In genomic region chr17:93141125-93141524, GRCm38 (mm10) we compare ENCODE assay signal across 8 mouse cellular contexts. TPM values are rescaled to one million over a fixed set of nuclear protein-coding genes. Genes with fewer than 3 reads are reported as not detected.
DNase-seq lines count a peak whose midpoint lies in the region; ATAC-seq lines count a peak whose summit lies in the region.

No protein-coding gene starts in this region.

- no peak overlapping the region for H3K27ac ChIP-seq in hindbrain, embryonic 11.5 days (ENCODE audit: low read depth, low read length)
- no peak overlapping the region for H3K27ac ChIP-seq in heart, embryonic 10.5 days

- H3K4me1 ChIP-seq in hindbrain, embryonic 11.5 days (replicated peaks; ENCODE audit: control insufficient read depth, insufficient read depth, low read length), result no peaks in the 10 kb centered on the region
- H3K4me1 ChIP-seq in heart, embryonic 10.5 days, result no peaks in the 10 kb centered on the region

- H3K4me3 ChIP-seq in hindbrain, embryonic 11.5 days (ENCODE audit: low read depth, low read length), result no peak overlapping the region
- H3K4me3 ChIP-seq in heart, embryonic 10.5 days, result no peak overlapping the region

- peak; percentile 53 for ATAC-seq in hindbrain, embryonic 11.5 days (ENCODE audit: low FRiP score)

- H3K9ac ChIP-seq in hindbrain, embryonic 11.5 days (ENCODE audit: low read depth, low read length), result no peak overlapping the region

- intact Hi-C loops in left cerebral cortex, postnatal 4 days (cut with DNase I), result no loop called here

- H3K27me3 ChIP-seq in hindbrain, embryonic 11.5 days (ENCODE audit: control insufficient read depth, insufficient read depth, low read length), result no peaks in the 10 kb centered on the region
- no peaks in the 10 kb centered on the region for H3K27me3 ChIP-seq in heart, embryonic 10.5 days (ENCODE audit: insufficient read depth, poor library complexity, severe bottlenecking)

- H3K36me3 ChIP-seq in hindbrain, embryonic 11.5 days (ENCODE audit: control insufficient read depth, insufficient read depth, low read length), result no peaks in the 10 kb centered on the region
- H3K36me3 ChIP-seq in heart, embryonic 10.5 days, result no peaks in the 10 kb centered on the region

- DNase-seq in 3T3-L1 (ENCODE audit: low read depth, low spot score) (peak; percentile 44), ES-CJ7 (ENCODE audit: low read depth, low spot score) (peak; percentile 29)
- peak; percentile 23 to 55 for DNase-seq in cerebellum, postnatal 4 days (ENCODE audit: low spot score in 2 of 2)
- DNase-seq in hindbrain, embryonic 11.5 days (ENCODE audit: low spot score), result peak; percentile 62
- peak; percentile 51 for DNase-seq in left cerebral cortex, postnatal 4 days
- DNase-seq in right cerebral cortex, postnatal 36 days (ENCODE audit: low spot score in 2 of 2), result peak; percentile 34 to 42
- DNase-seq in spleen, postnatal 10 days (ENCODE audit: low spot score in 2 of 2), result no peak
- DNase-seq in heart, embryonic 10.5 days (ENCODE audit: low spot score), result no peak

- H3K9me3 ChIP-seq in hindbrain, embryonic 11.5 days (ENCODE audit: control insufficient read depth, low read length), result no peaks in the 10 kb centered on the region
- no peaks in the 10 kb centered on the region for H3K9me3 ChIP-seq in heart, embryonic 10.5 days

- H3K4me2 ChIP-seq in hindbrain, embryonic 11.5 days (replicated peaks; ENCODE audit: low read depth, low read length), result no peak overlapping the region

- WGBS in hindbrain, embryonic 11.5 days, result 29% methylated on average over 3 of the region's 3 CpGs
- 23% methylated on average over 3 of the region's 3 CpGs for WGBS in heart, embryonic 10.5 days

RNA-seq across cellular contexts. Expression of gene Adcyap1, which starts 57.7 kb away (rescaled TPM):
- polyA plus RNA-seq in hindbrain, embryonic 11.5 days (2014; fragmentation: Nextera tagmentation; extraction: Ambion mirVana), result 18.2 and 19.1 TPM in 2 replicates
- total RNA-seq in left cerebral cortex, postnatal 4 days (2021), result 10 to 100 TPM; 24.0 to 28.1 TPM
- polyA plus RNA-seq in heart, embryonic 10.5 days (2016; fragmentation: Nextera tagmentation; extraction: Ambion mirVana), result 0.39 TPM in 1 of 2 replicates, not detected in the other

Comparison
In these comparisons a context has a peak if more than half of its experiments do, and no peak if none do; other contexts are left out.
1. DNase-seq: peak in 3T3-L1 (single experiment), ES-CJ7 (single experiment), cerebellum, postnatal 4 days (2 of 2), hindbrain, embryonic 11.5 days (single experiment), left cerebral cortex, postnatal 4 days (single experiment) and right cerebral cortex, postnatal 36 days (2 of 2); none in spleen, postnatal 10 days (0 of 2) and heart, embryonic 10.5 days (single experiment).
2. RNA of gene Adcyap1, which starts 57.7 kb away (polyA plus RNA-seq): 18.2 to 19.1 TPM in hindbrain, embryonic 11.5 days; 0.39 TPM in heart, embryonic 10.5 days; every median in the first group is over 10 times any median in the second.